Mouse (Mus musculus) MEL (cell line): ENCODE data around the gene Ucn3. TPM values are rescaled to one million over a fixed set of nuclear protein-coding genes. Genes with fewer than 3 reads are reported as not detected.

Experiments
- DNase-seq: peaks from one replicate; pipeline ENCODE4 v3.0.0; 2011; ENCODE audit warnings: low read depth, low spot score
- H3K27ac ChIP-seq: 2 replicates; pipeline ENCODE4 v1.5.1; 2012; ENCODE audit warnings: low read depth, mild to moderate bottlenecking, control low read depth, low read length, moderate library complexity; ENCODE audit not compliant: control insufficient read depth
- H3K27me3 ChIP-seq, 2 experiments: fragments of 150-350 bp in 1 of 2; sonication (generic) in 1 of 2; 2 replicates each; pipeline ENCODE4 v1.6.1; 2012; ENCODE audit warnings: low read length in 2 of 2, mild to moderate bottlenecking in 2 of 2, improper control_type of control experiment in 1 of 2, moderate library complexity in 1 of 2; ENCODE audit not compliant: insufficient read depth in 2 of 2, control insufficient read depth in 1 of 2
- H3K36me3 ChIP-seq, 2 experiments: 2 replicates each; pipeline ENCODE4 v1.6.1; 2012 to 2014; ENCODE audit warnings: low read length in 2 of 2, improper control_type of control experiment in 1 of 2, inconsistent platforms in 1 of 2, mild to moderate bottlenecking in 1 of 2; ENCODE audit not compliant: insufficient read depth in 2 of 2, control insufficient read depth in 1 of 2
- H3K4me1 ChIP-seq, 2 experiments: fragments of 150-350 bp in 1 of 2; sonication (generic) in 1 of 2; 2 replicates each; pipeline ENCODE4 v1.6.1; 2012; ENCODE audit warnings: low read length in 2 of 2, improper control_type of control experiment in 1 of 2, mild to moderate bottlenecking in 1 of 2; ENCODE audit not compliant: insufficient read depth in 2 of 2, control insufficient read depth in 1 of 2
- H3K4me3 ChIP-seq, 2 experiments: fragments of 150-350 bp in 1 of 2; sonication (generic) in 1 of 2; 2 replicates each; pipeline ENCODE4 v1.5.1; 2012; ENCODE audit warnings: low read depth in 2 of 2, low read length in 2 of 2, mild to moderate bottlenecking in 2 of 2, moderate library complexity in 2 of 2, control low read depth in 1 of 2, improper control_type of control experiment in 1 of 2; ENCODE audit not compliant: control insufficient read depth in 1 of 2, insufficient read depth in 1 of 2
- H3K79me2 ChIP-seq: 2 replicates; pipeline ENCODE4 v1.6.1; 2012; ENCODE audit warnings: mild to moderate bottlenecking, low read length, moderate library complexity; ENCODE audit not compliant: control insufficient read depth, poor library complexity, insufficient read depth
- H3K9ac ChIP-seq: 2 replicates; pipeline ENCODE4 v1.6.1; 2012; ENCODE audit warnings: low read depth, mild to moderate bottlenecking, control low read depth, low read length, moderate library complexity; ENCODE audit not compliant: control insufficient read depth, poor library complexity, severe bottlenecking
- H3K9me3 ChIP-seq: fragments of 150-350 bp; sonication (generic); replicated peaks from 2 replicates; pipeline ENCODE4 v1.6.1; 2012; ENCODE audit warnings: mild to moderate bottlenecking, low read length, improper control_type of control experiment, moderate library complexity; ENCODE audit not compliant: insufficient read depth
- CHD1 ChIP-seq: IDR thresholded peaks from 2 replicates; pipeline ENCODE4 v1.6.1; 2012; ENCODE audit warnings: low read depth, mild to moderate bottlenecking, inconsistent platforms, low read length, improper control_type of control experiment
- CHD2 ChIP-seq: IDR thresholded peaks from 2 replicates; pipeline ENCODE4 v1.6.1; 2011; ENCODE audit warnings: low read length, improper control_type of control experiment
- EP300 ChIP-seq, 2 experiments: IDR thresholded peaks; 2 replicates each; pipeline ENCODE4 v1.6.1; 2011; ENCODE audit warnings: improper control_type of control experiment in 2 of 2, low read length in 2 of 2, low read depth in 1 of 2, mild to moderate bottlenecking in 1 of 2
- ETS1 ChIP-seq: IDR thresholded peaks from 2 replicates; pipeline ENCODE4 v1.6.1; 2012; ENCODE audit warnings: low read depth, mild to moderate bottlenecking, inconsistent platforms, low read length, improper control_type of control experiment, moderate library complexity
- GABPA ChIP-seq: IDR thresholded peaks from 2 replicates; pipeline ENCODE4 v1.6.1; 2012; ENCODE audit warnings: low read depth, mild to moderate bottlenecking, inconsistent platforms, low read length, improper control_type of control experiment, moderate library complexity
- JUND ChIP-seq: IDR thresholded peaks from 2 replicates; pipeline ENCODE4 v1.6.1; 2011; ENCODE audit warnings: low read depth, mild to moderate bottlenecking, improper control_type of control experiment, low read length
- KAT2A ChIP-seq: conservative IDR thresholded peaks from 2 replicates; pipeline ENCODE4 v1.6.1; 2012; ENCODE audit warnings: low read depth, low read length, improper control_type of control experiment, inconsistent platforms
- MAZ ChIP-seq: IDR thresholded peaks from 2 replicates; pipeline ENCODE4 v1.6.1; 2012; ENCODE audit warnings: low read depth, mild to moderate bottlenecking, inconsistent platforms, low read length, improper control_type of control experiment
- MEF2A ChIP-seq: IDR thresholded peaks from 2 replicates; pipeline ENCODE4 v1.6.1; 2014; ENCODE audit warnings: low read depth, mild to moderate bottlenecking, inconsistent platforms, low read length, improper control_type of control experiment; ENCODE audit not compliant: poor library complexity, insufficient replicate concordance, severe bottlenecking; ENCODE audit errors: extremely low read depth
- MXI1 ChIP-seq: IDR thresholded peaks from 2 replicates; pipeline ENCODE4 v1.6.1; 2011; ENCODE audit warnings: mild to moderate bottlenecking, low read depth, low read length, improper control_type of control experiment
- NELFE ChIP-seq: IDR thresholded peaks from 2 replicates; pipeline ENCODE4 v1.6.1; 2011; ENCODE audit warnings: low read depth, low read length, improper control_type of control experiment
- NRF1 ChIP-seq: IDR thresholded peaks from 2 replicates; pipeline ENCODE4 v1.6.1; 2014; ENCODE audit warnings: low read depth, mild to moderate bottlenecking, inconsistent platforms, low read length, improper control_type of control experiment, moderate library complexity; ENCODE audit not compliant: poor library complexity, insufficient read depth, severe bottlenecking
- TCF12 ChIP-seq: IDR thresholded peaks from 2 replicates; pipeline ENCODE4 v1.6.1; 2014; ENCODE audit warnings: low read depth, mild to moderate bottlenecking, inconsistent platforms, low read length, improper control_type of control experiment, moderate library complexity
- UBTF ChIP-seq: IDR thresholded peaks from 2 replicates; pipeline ENCODE4 v1.6.1; 2012; ENCODE audit warnings: low read depth, mild to moderate bottlenecking, inconsistent platforms, low read length, improper control_type of control experiment, moderate library complexity, borderline replicate concordance; ENCODE audit not compliant: insufficient read depth
- USF2 ChIP-seq, 2 experiments: IDR thresholded peaks; 2 replicates each; pipeline ENCODE4 v1.6.1; 2011 to 2012; ENCODE audit warnings: improper control_type of control experiment in 2 of 2, low read length in 2 of 2, borderline replicate concordance in 1 of 2, inconsistent platforms in 1 of 2, low read depth in 1 of 2, mild to moderate bottlenecking in 1 of 2; ENCODE audit not compliant: insufficient read depth in 1 of 2
- ZC3H11A ChIP-seq: IDR thresholded peaks from 2 replicates; pipeline ENCODE4 v1.6.1; 2012; ENCODE audit warnings: low read depth, mild to moderate bottlenecking, inconsistent platforms, low read length, improper control_type of control experiment
- ZMIZ1 ChIP-seq: IDR thresholded peaks from 2 replicates; pipeline ENCODE4 v1.6.1; 2012; ENCODE audit warnings: low read depth, mild to moderate bottlenecking, inconsistent platforms, low read length, improper control_type of control experiment, moderate library complexity
- polyA plus RNA-seq, 2 experiments: library from polyadenylated mRNA; stranded (reverse) in 1 of 2; unstranded in 1 of 2; fragments of >175 nt in 1 of 2; fragments of >200 nt in 1 of 2; gene quantifications; 2 replicates each; pipeline versions ENCODE4 v1.2.1 to v1.2.4; 2012; ENCODE audit warnings: low replicate concordance in 2 of 2, low read depth in 1 of 2; ENCODE audit not compliant: insufficient read length in 2 of 2, insufficient read depth in 1 of 2, missing spikeins in 1 of 2
- total RNA-seq: library from RNA; depleted of rRNA; stranded (reverse); fragments of 300-350 nt; gene quantifications from 2 replicates; pipeline ENCODE4 v1.2.3, GENCODE M21; 2012

Ucn3 gene
- total and polyA plus RNA-seq, 3 experiments = not detected

DNA sequence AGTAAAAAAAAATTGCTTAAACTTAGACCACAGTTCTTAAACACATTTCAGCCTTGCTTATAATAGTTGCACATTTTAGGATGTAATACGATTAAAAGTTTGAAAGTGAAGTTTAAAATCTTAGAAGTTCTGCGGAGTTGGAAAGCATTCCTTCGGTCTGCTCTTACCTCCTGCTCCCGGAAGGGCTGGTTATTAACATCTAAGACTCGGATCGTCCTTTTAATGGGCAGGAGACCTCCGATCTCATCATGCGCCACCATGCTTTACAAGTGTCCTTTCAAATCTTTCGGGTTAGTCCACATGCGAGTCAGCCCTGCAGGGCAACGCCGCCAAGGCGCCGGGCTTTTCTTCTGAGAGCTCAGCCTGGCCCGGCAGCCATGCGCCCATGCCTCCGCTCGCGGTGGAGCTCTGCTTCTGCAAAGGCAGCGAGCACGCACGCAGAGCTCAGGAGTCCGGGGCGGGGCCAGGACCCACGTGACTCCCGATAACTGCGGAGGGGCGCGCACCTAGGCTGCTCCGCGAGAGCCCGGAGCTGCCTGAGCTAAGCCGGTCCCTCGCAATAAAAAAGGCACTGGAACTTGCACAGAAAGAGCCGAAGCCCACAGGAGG lies 51.9 kb downstream of the Ucn3 start (continued):
- peak; percentile 50 to 76; a peak in 3 of 4 replicates for TF ChIP-seq USF2 (IDR thresholded peaks at IDR 0.05; ENCODE audit: borderline replicate concordance in 1 of 2, insufficient read depth in 1 of 2, low read depth in 1 of 2, low read length in 2 of 2)
- no peak for TF ChIP-seq MAZ
- peak; percentile 97 for TF ChIP-seq NELFE
- TF ChIP-seq ZMIZ1 = peak; percentile 94; the same call in 1 of the 2 replicates
- no peak for TF ChIP-seq KAT2A
- TF ChIP-seq MXI1 = peak; percentile 93
- no peak for TF ChIP-seq MEF2A

DNA sequence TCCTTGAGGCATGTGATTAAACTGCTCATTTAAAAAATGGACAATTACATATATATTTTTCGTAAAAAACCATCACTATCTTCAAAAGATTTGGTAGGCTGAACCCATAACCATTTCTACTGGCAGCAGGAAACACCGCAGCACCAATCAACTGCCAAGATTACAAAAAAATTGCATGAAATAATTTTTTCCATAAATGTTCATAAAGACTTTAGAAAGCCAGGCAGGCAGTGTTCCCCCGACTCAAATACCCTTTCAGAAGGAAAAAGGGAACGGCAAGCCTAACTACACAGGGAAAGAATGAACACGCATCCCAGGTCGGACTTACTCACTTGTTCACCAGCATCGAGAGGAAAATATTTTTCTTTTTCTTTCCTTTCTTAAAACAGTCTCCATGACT lies 52.5 kb downstream of the Ucn3 start:
- Histone ChIP-seq H3K27me3 (no peaks in the 10 kb centered on the region), H3K79me2 (peaks cover 27% of the 10 kb centered on the region), H3K36me3 (peaks cover 4 to 21% of the 10 kb centered on the region in 2 experiments), H3K9ac (peak overlapping the region; percentile 98), H3K27ac (peak overlapping the region; percentile 38; the same call in 1 of the 2 replicates), H3K9me3 (no peaks in the 10 kb centered on the region), H3K4me1 (peaks cover 2 to 4% of the 10 kb centered on the region in 2 experiments; a peak in 2 of 4 replicates), H3K4me3 (peak overlapping the region; percentile 70 to 98)
- no peak for TF ChIP-seq ZMIZ1
- 0 out of 4 replicates have a peak, but pooled peaks of 1 of the 2 experiments have one; percentile 14 for TF ChIP-seq EP300 (IDR thresholded peaks at IDR 0.05; ENCODE audit: low read depth in 1 of 2, low read length in 2 of 2)
- TF ChIP-seq ZC3H11A = no peak
- peak; percentile 62 for DNase-seq

DNA sequence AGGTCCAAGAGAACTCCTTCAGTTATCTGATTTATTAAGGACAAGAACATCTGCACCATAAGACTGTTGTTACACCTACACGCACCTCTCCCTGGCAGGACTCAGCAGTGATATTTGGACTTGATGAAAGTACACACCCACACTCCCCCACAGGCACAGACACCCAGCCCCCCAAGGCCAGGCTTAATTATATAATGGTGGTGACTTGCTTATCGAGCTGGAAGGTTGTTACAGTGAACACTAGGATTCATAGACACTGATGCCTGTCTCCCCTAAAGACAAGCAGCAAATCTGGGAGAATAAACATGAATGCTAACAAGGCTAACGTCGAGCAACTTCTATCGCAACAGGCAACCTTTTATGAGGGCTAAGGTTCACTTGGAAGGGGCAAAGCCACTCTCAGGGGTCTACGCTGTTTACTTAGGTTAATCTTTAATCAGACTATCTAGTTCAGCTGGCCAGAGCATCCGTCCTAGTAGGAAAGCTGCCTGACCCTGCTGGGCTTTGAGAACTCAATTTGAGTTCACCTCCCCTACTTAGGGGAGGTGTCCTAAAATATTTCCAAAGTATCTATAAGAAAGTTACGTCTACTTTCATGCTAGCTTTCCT lies 53.6 kb downstream of the Ucn3 start:
- Histone ChIP-seq H3K4me1 (peaks cover 2 to 4% of the 10 kb centered on the region in 2 experiments; a peak in 2 of 4 replicates), H3K9me3 (no peaks in the 10 kb centered on the region), H3K27me3 (no peaks in the 10 kb centered on the region), H3K36me3 (peaks cover 9 to 21% of the 10 kb centered on the region in 2 experiments), H3K9ac (peak overlapping the region; percentile 98), H3K27ac (no peak overlapping the region), H3K79me2 (peaks cover 27% of the 10 kb centered on the region), H3K4me3 (peak overlapping the region; percentile 70 to 98)
- TF ChIP-seq MEF2A = no peak
- TF ChIP-seq CHD1 = no peak
- TF ChIP-seq JUND = no peak
- TF ChIP-seq MXI1 = no peak
- TF ChIP-seq CHD2 = no peak
- no peak for TF ChIP-seq GABPA
- no peak for TF ChIP-seq UBTF
- TF ChIP-seq ETS1 = no peak
- TF ChIP-seq ZMIZ1 = no peak
- TF ChIP-seq NRF1 = no peak
- TF ChIP-seq TCF12 = no peak
- DNase-seq = no peak
